Mouse (Mus musculus): ENCODE data around the gene Cnpy4.

DNA sequence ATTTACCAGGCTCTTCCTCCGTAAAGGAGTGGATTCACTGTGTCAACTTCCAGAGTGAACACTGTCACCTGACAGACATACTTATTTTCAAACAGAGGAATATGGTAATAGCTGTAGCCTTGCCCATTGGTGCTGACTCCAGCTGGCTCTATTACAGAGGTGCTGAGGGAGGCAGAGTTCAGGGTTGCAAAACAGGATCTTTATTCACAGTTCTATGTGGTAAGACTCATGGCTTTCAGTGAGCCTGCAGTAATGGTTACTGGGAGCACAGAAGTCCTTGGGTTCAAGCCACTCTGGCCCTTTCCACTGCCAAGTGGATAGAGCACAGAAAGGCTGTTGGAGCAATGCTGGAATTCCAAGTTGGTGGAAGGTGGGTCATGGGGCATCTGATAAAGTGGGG lies 20.0 kb downstream of the Cnpy4 start:
- TF ChIP-seq CTCF (IDR thresholded peaks at IDR 0.05; ENCODE audit: control insufficient read depth, insufficient read depth, insufficient replicate concordance, low read depth, low read length) (no peak), POLR2A (IDR thresholded peaks at IDR 0.05; ENCODE audit: control insufficient read depth, low read depth, low read length) (no peak)

Measured in testis, adult 2 months (tissue).